Mouse (Mus musculus): ENCODE data around the gene Olfr624. TPM values are rescaled to one million over a fixed set of nuclear protein-coding genes. Genes with fewer than 3 reads are reported as not detected.

The Olfr624 gene
- not detected for total RNA-seq (2021)
- long read RNA-seq, experiment 1: 0 reads
- long read RNA-seq, experiment 2: 0 reads

DNA sequence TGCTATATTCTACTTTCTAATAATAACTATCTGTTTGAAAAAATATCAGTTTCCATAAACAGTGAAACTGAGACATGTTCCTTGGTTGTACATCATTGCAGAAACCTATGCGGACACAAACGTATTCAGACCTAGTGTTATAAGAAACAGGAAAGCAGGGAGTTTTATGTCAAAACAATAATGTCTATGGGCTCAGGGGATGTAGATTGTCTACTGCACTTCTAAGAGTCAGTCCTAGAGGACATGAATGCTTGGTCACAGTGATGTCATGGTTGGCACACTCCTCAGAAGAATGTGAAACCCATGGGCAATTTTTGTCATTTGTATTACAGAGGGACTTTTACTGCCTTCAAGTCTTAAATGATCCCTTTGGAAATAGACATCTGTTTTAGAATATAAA is at the start of gene Olfr624:
Olfr624 (minus strand) TSS at position 101 of the 400 bp plus-strand sequence.
- DNase-seq: no peak

DNA sequence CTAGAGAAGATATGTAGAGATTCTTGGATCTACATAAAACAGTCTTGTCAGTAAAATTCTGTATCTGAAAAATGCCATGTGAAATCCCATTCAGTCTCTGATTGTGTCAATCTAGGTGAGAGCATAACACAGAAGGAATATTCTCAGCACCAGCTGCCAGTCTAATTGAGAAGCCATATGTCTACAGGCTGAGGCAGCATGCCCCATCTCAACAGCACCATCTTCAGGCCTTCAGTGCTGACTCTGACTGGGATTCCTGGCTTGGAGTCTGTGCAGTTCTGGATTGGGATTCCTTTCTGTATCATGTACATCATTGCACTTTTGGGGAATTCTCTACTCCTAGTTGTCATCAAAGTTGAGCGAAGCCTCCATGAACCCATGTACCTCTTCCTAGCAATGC is 45.4 kb upstream of the Olfr624 start:
- peak in 1 of 2 experiments; percentile 1 for DNase-seq

DNA sequence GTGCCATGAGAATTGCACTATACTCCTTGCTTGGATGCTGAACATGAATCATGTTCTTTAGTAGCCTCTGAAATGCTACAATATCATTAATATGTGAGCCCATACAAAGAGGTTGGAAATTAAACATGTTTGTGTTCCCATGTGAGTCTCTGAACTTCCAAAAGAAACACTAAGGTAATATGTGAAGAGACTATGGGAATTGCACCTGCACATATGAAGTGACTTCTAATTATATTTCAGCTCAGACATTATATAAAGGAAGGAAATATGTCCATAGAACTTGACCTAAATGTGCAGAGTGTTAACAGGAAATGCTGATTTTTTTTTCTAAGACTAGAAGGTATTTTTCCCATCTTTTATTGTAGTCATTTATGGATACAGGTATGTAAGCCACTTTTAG is 43.4 kb upstream of the Olfr624 start, which contains the start of gene Olfr243:
Olfr243 (plus strand) TSS at position 301 of the 400 bp plus-strand sequence.
- DNase-seq: no peak

DNA sequence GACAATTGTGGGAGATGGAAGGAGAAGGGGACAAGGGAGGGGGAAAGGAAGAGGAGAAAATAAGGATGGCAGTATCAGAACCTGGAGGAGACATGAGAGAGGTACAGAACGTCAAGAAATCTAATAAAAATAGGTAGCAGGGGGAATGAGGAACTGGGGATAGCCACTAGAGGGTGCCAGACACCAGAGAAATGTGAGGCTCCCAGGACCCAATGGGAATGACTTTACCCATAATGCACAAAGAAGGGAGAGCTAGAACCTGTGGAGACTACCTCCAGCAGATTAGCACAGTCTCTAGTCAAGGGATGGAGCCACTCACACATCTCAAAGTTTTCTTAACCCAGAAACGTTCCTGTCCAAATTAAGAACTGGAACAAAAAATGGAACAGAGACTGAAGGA is 41.0 kb upstream of the Olfr624 start:
- DNase-seq: peak; percentile 1 to 2

DNA sequence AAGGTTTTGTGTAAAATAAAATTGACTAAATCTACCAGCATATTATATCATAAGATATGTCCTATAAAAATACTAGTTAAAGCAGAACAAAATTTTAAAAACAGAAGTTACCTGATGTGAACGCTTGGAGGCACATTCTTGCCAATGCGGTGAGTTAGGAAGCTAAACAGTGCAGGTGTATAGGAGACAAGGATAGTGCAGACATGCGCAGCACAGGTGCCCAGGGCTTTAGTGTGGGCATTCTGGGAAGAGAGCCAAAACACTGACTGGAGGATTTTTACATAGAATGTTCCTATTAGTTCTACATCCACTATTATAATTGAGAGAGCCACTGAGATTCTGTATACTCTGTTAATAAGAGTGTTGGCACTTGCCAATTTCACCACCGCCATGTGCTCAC is 28.5 kb upstream of the Olfr624 start:
- DNase-seq: no peak

DNA sequence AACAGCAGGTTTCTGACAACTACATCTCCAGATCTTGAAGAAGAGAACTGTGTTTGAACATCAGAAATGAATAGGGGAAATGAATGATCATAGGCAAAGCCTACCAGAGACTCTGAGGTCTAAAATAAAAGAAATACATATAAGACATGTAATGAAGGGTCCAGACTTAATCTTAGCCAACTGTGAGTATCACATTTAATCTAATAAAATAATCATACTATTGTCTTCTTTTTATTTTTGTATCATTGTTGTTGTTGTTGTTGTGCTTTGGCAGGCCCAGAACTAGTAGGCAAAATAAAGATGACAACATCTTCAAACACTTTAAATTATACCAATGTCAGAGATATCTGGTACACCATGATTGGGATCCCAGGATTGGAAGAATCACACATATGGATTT is 11.4 kb upstream of the Olfr624 start, which contains the start of gene Olfr625-ps1:
Olfr625-ps1 (plus strand) TSS at position 301 of the 400 bp plus-strand sequence.
- DNase-seq: no peak

DNA sequence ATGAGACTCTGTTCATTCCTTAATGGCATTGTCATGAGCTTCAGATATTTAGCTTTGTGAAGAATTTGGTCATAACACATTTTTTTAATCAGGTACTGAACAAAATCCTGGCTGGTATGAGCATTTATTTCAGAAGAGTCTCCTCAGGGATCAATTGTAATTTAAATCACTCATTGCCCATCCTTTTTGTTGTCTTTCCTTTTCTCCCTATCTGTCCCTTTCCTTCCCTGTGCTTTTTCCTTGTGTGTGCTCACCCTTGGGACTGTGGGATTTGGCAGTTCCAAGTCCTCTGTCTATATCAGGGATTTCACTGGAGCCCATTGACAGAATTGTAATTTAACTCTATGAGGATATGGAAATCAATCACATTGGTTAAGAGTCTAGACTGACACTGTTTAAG is 7.4 kb downstream of the Olfr624 start, which contains the start of gene Olfr623:
Olfr623 (minus strand) TSS at position 101 of the 400 bp plus-strand sequence.
- no peak for DNase-seq

DNA sequence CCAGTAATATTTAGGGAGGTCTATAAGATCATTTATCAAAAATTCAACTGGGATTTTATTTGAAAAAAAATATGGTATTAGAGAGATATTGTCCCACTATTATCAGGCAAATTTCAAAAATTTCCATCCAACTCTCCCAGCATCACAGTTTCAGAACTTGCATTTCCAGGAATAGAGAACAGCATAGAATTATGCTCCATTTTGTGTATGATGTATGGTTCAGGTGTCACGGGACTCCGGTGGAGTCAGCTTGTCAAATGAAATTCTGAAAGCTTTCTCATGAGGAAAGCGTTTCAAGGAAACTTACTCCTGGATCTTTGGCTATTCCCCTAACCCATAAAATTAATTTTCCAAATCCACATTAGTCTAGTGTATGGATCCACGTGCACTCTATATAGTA is 26.9 kb downstream of the Olfr624 start:
- DNase-seq: no peak

GRCm38 (mm10) chr7:103642602-103643001 is 28.4 kb downstream of the Olfr624 start, which contains the start of gene Olfr622:
Gene Olfr622 (minus strand): TSS chr7:103642702.
- DNase-seq: no peak

- DNase-seq: no peak
Observed at GRCm38 (mm10) chr7:103636795-103637194, 34.2 kb downstream of the Olfr624 start.

Other genes starting within 250 kb of the Olfr624 start
- gene Olfr605, start 225.8 kb downstream of the Olfr624 start, total RNA-seq (2021): not detected
- not detected for gene Olfr606, start 222.1 kb downstream of the Olfr624 start, total RNA-seq (2021)
- not detected for gene Olfr607, start 207.0 kb downstream of the Olfr624 start, total RNA-seq (2021)
- not detected for gene Olfr608, start 201.3 kb downstream of the Olfr624 start, total RNA-seq (2021)
- gene Olfr609, start 173.1 kb downstream of the Olfr624 start, total RNA-seq (2021): not detected
- not detected for gene Olfr610, start 159.1 kb downstream of the Olfr624 start, total RNA-seq (2021)
- gene Olfr611, start 150.3 kb downstream of the Olfr624 start, total RNA-seq (2021): not detected
- gene Olfr612, start 128.5 kb downstream of the Olfr624 start, total RNA-seq (2021): not detected
- gene Olfr613, start 123.1 kb downstream of the Olfr624 start, total RNA-seq (2021): not detected
- gene Olfr615, start 115.1 kb downstream of the Olfr624 start, total RNA-seq (2021): not detected
- not detected for gene Olfr616, start 102.0 kb downstream of the Olfr624 start, total RNA-seq (2021)
- not detected for gene Olfr617, start 98.1 kb downstream of the Olfr624 start, total RNA-seq (2021)
- gene Olfr618, start 81.1 kb downstream of the Olfr624 start, total RNA-seq (2021): not detected
- gene Olfr619, start 70.6 kb downstream of the Olfr624 start, total RNA-seq (2021): not detected
- gene Olfr620, start 58.7 kb downstream of the Olfr624 start, total RNA-seq (2021): not detected
- gene Olfr622, start 28.5 kb downstream of the Olfr624 start, total RNA-seq (2021): not detected
- gene Olfr623, start 7.5 kb downstream of the Olfr624 start, total RNA-seq (2021): not detected
- not detected for gene Olfr625-ps1, start 11.5 kb upstream of the Olfr624 start, total RNA-seq (2021)
- not detected for gene Olfr243, start 43.5 kb upstream of the Olfr624 start, total RNA-seq (2021)
- not detected for gene Olfr628, start 59.2 kb upstream of the Olfr624 start, total RNA-seq (2021)
- not detected for gene Olfr629, start 73.8 kb upstream of the Olfr624 start, total RNA-seq (2021)
- gene Olfr630, start 86.1 kb upstream of the Olfr624 start, total RNA-seq (2021): not detected
- not detected for gene Olfr69, start 100.4 kb upstream of the Olfr624 start, total RNA-seq (2021)
- not detected for gene Olfr68, start 108.5 kb upstream of the Olfr624 start, total RNA-seq (2021)
- gene Olfr67, start 120.6 kb upstream of the Olfr624 start, total RNA-seq (2021): not detected
- 100 to 1,000 TPM; 243 to 471 TPM for gene Hbb-bt, start 142.8 kb upstream of the Olfr624 start, total RNA-seq (2021)
- 1,000 to 10,000 TPM; 1,998 to 3,266 TPM for gene Hbb-bs, start 156.9 kb upstream of the Olfr624 start, total RNA-seq (2021)
- gene Hbb-bh2, start 169.3 kb upstream of the Olfr624 start, total RNA-seq (2021): not detected
- gene Hbb-bh1, start 172.0 kb upstream of the Olfr624 start, total RNA-seq (2021): not detected
- gene Hbb-y, start 182.0 kb upstream of the Olfr624 start, total RNA-seq (2021): not detected
- gene Olfr66, start 215.1 kb upstream of the Olfr624 start, total RNA-seq (2021): not detected
- not detected for gene Olfr64, start 223.3 kb upstream of the Olfr624 start, total RNA-seq (2021)
- not detected for gene Olfr65, start 232.3 kb upstream of the Olfr624 start, total RNA-seq (2021)

Measured in adrenal gland, postnatal 36 days (tissue).